ENCODE assay signal across 8 mouse cellular contexts in genomic region chr17:48960161-48960698, GRCm38 (mm10). TPM values are rescaled to one million over a fixed set of nuclear protein-coding genes. Genes with fewer than 3 reads are reported as not detected.
DNase-seq lines count a peak whose midpoint lies in the region; ATAC-seq lines count a peak whose summit lies in the region.

No protein-coding gene starts in this region.

- no peaks in the 10 kb centered on the region for H3K9me3 ChIP-seq in forebrain, embryonic 12.5 days
- no peaks in the 10 kb centered on the region for H3K9me3 ChIP-seq in limb, embryonic 11.5 days (ENCODE audit: control insufficient read depth, low read length)
- no peaks in the 10 kb centered on the region for H3K9me3 ChIP-seq in neural tube, embryonic 11.5 days (ENCODE audit: control insufficient read depth, low read length)

- H3K27ac ChIP-seq in forebrain, embryonic 12.5 days, result no peak overlapping the region
- no peak overlapping the region for H3K27ac ChIP-seq in limb, embryonic 11.5 days (replicated peaks; ENCODE audit: low read depth, low read length)
- H3K27ac ChIP-seq in neural tube, embryonic 11.5 days (ENCODE audit: low read depth, low read length), result no peak overlapping the region

- WGBS in forebrain, embryonic 12.5 days, result 7% methylated on average over 15 of the region's 16 CpGs
- WGBS in limb, embryonic 11.5 days, result 5% methylated on average over 16 of the region's 16 CpGs
- 3% methylated on average over 16 of the region's 16 CpGs for WGBS in neural tube, embryonic 11.5 days

- ATAC-seq in forebrain, embryonic 12.5 days (ENCODE audit: low FRiP score), result peak; percentile 76
- peak; percentile 62; the same call in 1 of the 2 replicates for ATAC-seq in limb, embryonic 11.5 days (ENCODE audit: insufficient number of reproducible peaks, low FRiP score, low TSS enrichment, low read depth)
- peak; percentile 89 for ATAC-seq in neural tube, embryonic 11.5 days (ENCODE audit: insufficient read depth, low FRiP score, low TSS enrichment)

- DNase-seq in adrenal gland, postnatal 14 days, result peak; percentile 63
- DNase-seq in heart, postnatal 36 days, result peak; percentile 29 to 33
- peak; percentile 66 for DNase-seq in limb, embryonic 11.5 days (ENCODE audit: low spot score)
- peak; percentile 82 for DNase-seq in neural tube, embryonic 11.5 days (ENCODE audit: low spot score)
- DNase-seq in right cerebral cortex, postnatal 14 days, result no peak
- DNase-seq in cerebellum, adult 11-12 months, result no peak
- DNase-seq in cerebellum, adult 8-10 months, result no peak

- H3K4me2 ChIP-seq in forebrain, embryonic 12.5 days, result peak overlapping the region; percentile 48
- H3K4me2 ChIP-seq in limb, embryonic 11.5 days (ENCODE audit: low read depth, severe bottlenecking), result peak overlapping the region; percentile 41
- peak overlapping the region; percentile 31 for H3K4me2 ChIP-seq in neural tube, embryonic 11.5 days (ENCODE audit: low read depth)

- intact Hi-C loops in heart, postnatal 36 days (cut with DNase I), result no loop called here

- H3K27me3 ChIP-seq in forebrain, embryonic 12.5 days, result no peaks in the 10 kb centered on the region
- no peaks in the 10 kb centered on the region for H3K27me3 ChIP-seq in limb, embryonic 11.5 days (ENCODE audit: control insufficient read depth, insufficient read depth, low read length)
- no peaks in the 10 kb centered on the region for H3K27me3 ChIP-seq in neural tube, embryonic 11.5 days (ENCODE audit: control insufficient read depth, insufficient read depth, low read length)

- H3K36me3 ChIP-seq in forebrain, embryonic 12.5 days (replicated peaks), result no peaks in the 10 kb centered on the region
- H3K36me3 ChIP-seq in limb, embryonic 11.5 days (ENCODE audit: control insufficient read depth, insufficient read depth, low read length), result no peaks in the 10 kb centered on the region
- H3K36me3 ChIP-seq in neural tube, embryonic 11.5 days (ENCODE audit: control insufficient read depth, insufficient read depth, low read length), result no peaks in the 10 kb centered on the region

- H3K4me1 ChIP-seq in forebrain, embryonic 12.5 days, result peaks cover 15% of the 10 kb centered on the region
- H3K4me1 ChIP-seq in limb, embryonic 11.5 days (ENCODE audit: control insufficient read depth, insufficient read depth, low read length), result peaks cover 6% of the 10 kb centered on the region; the same call in 1 of the 2 replicates
- peaks cover 9% of the 10 kb centered on the region for H3K4me1 ChIP-seq in neural tube, embryonic 11.5 days (ENCODE audit: control insufficient read depth, insufficient read depth, low read length)

- no peak overlapping the region for H3K9ac ChIP-seq in forebrain, embryonic 12.5 days
- no peak overlapping the region for H3K9ac ChIP-seq in limb, embryonic 11.5 days (ENCODE audit: low read length)
- H3K9ac ChIP-seq in neural tube, embryonic 11.5 days (ENCODE audit: low read length), result no peak overlapping the region; the same call in 1 of the 2 replicates

- peak overlapping the region; percentile 20 for H3K4me3 ChIP-seq in forebrain, embryonic 12.5 days (replicated peaks)
- H3K4me3 ChIP-seq in limb, embryonic 11.5 days (ENCODE audit: low read depth, low read length), result 0 out of 2 replicates have a peak overlapping the region, but pooled peaks have one; percentile 8
- H3K4me3 ChIP-seq in neural tube, embryonic 11.5 days (ENCODE audit: low read depth, low read length), result no peak overlapping the region

RNA-seq across cellular contexts. Expression of gene Lrfn2, which starts 28.1 kb away (rescaled TPM):
- 0.48 and 0.49 TPM in 2 replicates for total RNA-seq in adrenal gland, postnatal 14 days (2021)
- 1.8 and 2.2 TPM in 2 replicates for polyA plus RNA-seq in forebrain, embryonic 12.5 days (2016; fragmentation: Nextera tagmentation; extraction: Ambion mirVana)
- total RNA-seq in heart, postnatal 36 days (2021), result under 1 TPM; 0.38 to 0.47 TPM
- 0.07 and 0.12 TPM in 2 replicates for polyA plus RNA-seq in limb, embryonic 11.5 days (2014; fragmentation: Nextera tagmentation; extraction: Ambion mirVana)
- polyA plus RNA-seq in neural tube, embryonic 11.5 days (2014; fragmentation: Nextera tagmentation; extraction: Ambion mirVana), result 1.0 and 1.1 TPM in 2 replicates

Comparison
In these comparisons a context has a peak if more than half of its experiments do, and no peak if none do; other contexts are left out.
1. DNase-seq: peak in adrenal gland, postnatal 14 days (single experiment), heart, postnatal 36 days (2 of 2), limb, embryonic 11.5 days (single experiment) and neural tube, embryonic 11.5 days (single experiment); none in right cerebral cortex, postnatal 14 days (single experiment), cerebellum, adult 11-12 months (single experiment) and cerebellum, adult 8-10 months (single experiment).
2. Peak in every context shown above with its lines, with median percentiles within 50 percentile points of each other: ATAC-seq and H3K4me2 ChIP-seq.